Mouse (Mus musculus): ENCODE measurements at regions not wholly inside any gene's neighbourhood (a gene's known extent, or its start where the extent isn't known, plus 50 kb on each side); places are given as distances from the start of the nearest gene placed in this dataset.

DNA sequence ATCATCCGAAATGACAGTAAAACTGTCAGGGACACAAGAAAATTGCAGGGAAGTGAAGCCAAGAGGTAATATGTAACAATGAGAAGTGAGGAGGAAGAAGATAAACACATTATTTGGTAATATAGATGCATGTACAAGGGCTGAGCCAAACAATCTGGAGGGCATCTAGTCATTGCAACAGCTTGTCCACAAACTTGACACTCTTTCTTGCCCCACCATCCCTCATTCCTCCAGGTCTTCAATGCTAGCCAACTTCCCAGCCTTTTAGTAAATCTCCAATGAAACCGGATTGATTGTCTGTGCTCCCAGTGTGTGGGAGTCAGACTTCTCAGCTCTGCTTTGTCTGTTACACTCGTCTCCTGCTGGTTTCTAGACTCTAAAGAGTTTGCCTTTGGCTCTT is 172.3 kb upstream of the Gbe1 start:
- 40% methylated on average over 3 of the region's 3 CpGs for WGBS
- H3K27me3 ChIP-seq (replicated peaks): no peaks in the 10 kb centered on the region
- no peaks in the 10 kb centered on the region for H3K36me3 ChIP-seq
- no peak for ATAC-seq (ENCODE audit: low FRiP score, low read depth)
- H3K4me2 ChIP-seq (replicated peaks): no peak overlapping the region
- no peak overlapping the region for H3K9ac ChIP-seq
- H3K9me3 ChIP-seq: no peaks in the 10 kb centered on the region
- H3K4me1 ChIP-seq: no peaks in the 10 kb centered on the region
- no peak overlapping the region for H3K4me3 ChIP-seq
- H3K27ac ChIP-seq: no peak overlapping the region

GRCm38 (mm10) chr16:70147673-70148359 is 165.9 kb upstream of the Gbe1 start:
- Histone ChIP-seq H3K9me3 (no peaks in the 10 kb centered on the region), H3K4me2 (replicated peaks) (no peak overlapping the region), H3K27ac (no peak overlapping the region), H3K27me3 (replicated peaks) (no peaks in the 10 kb centered on the region), H3K4me3 (no peak overlapping the region), H3K4me1 (no peaks in the 10 kb centered on the region), H3K36me3 (no peaks in the 10 kb centered on the region), H3K9ac (no peak overlapping the region)
- 28% methylated on average over 10 of the region's 10 CpGs for WGBS
- ATAC-seq (ENCODE audit: low FRiP score, low read depth): no peak

DNA sequence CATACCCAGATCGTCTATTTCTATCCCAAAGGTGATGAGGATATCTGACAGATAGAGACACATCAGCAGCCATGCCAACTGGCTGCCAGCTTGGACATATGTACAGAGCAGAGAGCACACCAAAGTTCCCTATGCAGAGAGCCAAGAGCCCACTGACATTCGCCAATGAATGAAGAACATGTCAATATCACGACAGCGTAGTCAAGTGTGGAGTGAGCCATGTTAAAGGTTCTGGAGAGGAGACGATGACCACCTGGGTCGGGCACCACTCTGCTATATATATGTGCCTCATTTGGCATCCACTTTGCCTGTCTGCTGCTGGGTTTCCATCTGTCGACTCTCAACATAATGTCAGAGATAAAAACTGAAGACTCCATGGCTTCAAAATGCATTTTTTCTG is 159.2 kb upstream of the Gbe1 start:
- Histone ChIP-seq H3K4me3 (no peak overlapping the region), H3K36me3 (no peaks in the 10 kb centered on the region), H3K4me2 (replicated peaks) (no peak overlapping the region), H3K27me3 (replicated peaks) (no peaks in the 10 kb centered on the region), H3K9me3 (no peaks in the 10 kb centered on the region), H3K9ac (no peak overlapping the region), H3K27ac (no peak overlapping the region), H3K4me1 (no peaks in the 10 kb centered on the region)
- 93% methylated on average over 7 of the region's 7 CpGs for WGBS
- no peak for ATAC-seq (ENCODE audit: low FRiP score, low read depth)

GRCm38 (mm10) chr16:70160539-70160938 is 153.2 kb upstream of the Gbe1 start:
- Histone ChIP-seq H3K4me3 (no peak overlapping the region), H3K9ac (no peak overlapping the region), H3K9me3 (no peaks in the 10 kb centered on the region), H3K4me1 (no peaks in the 10 kb centered on the region), H3K36me3 (no peaks in the 10 kb centered on the region), H3K27me3 (replicated peaks) (no peaks in the 10 kb centered on the region), H3K27ac (no peak overlapping the region), H3K4me2 (replicated peaks) (no peak overlapping the region)
- no peak for ATAC-seq (ENCODE audit: low FRiP score, low read depth)

GRCm38 (mm10) chr16:70175140-70175539 is 138.6 kb upstream of the Gbe1 start:
- WGBS: 67% methylated on average over 7 of the region's 7 CpGs
- no peak overlapping the region for H3K9ac ChIP-seq
- no peaks in the 10 kb centered on the region for H3K4me1 ChIP-seq
- no peaks in the 10 kb centered on the region for H3K9me3 ChIP-seq
- H3K27ac ChIP-seq: no peak overlapping the region
- ATAC-seq (ENCODE audit: low FRiP score, low read depth): no peak
- H3K36me3 ChIP-seq: no peaks in the 10 kb centered on the region
- H3K4me3 ChIP-seq: no peak overlapping the region
- no peak overlapping the region for H3K4me2 ChIP-seq (replicated peaks)
- no peaks in the 10 kb centered on the region for H3K27me3 ChIP-seq (replicated peaks)

GRCm38 (mm10) chr16:70178975-70179374 is 134.8 kb upstream of the Gbe1 start:
- H3K4me2 ChIP-seq (replicated peaks): no peak overlapping the region
- H3K4me3 ChIP-seq: no peak overlapping the region
- no peaks in the 10 kb centered on the region for H3K9me3 ChIP-seq
- no peak for ATAC-seq (ENCODE audit: low FRiP score, low read depth)
- no peak overlapping the region for H3K27ac ChIP-seq
- no peaks in the 10 kb centered on the region for H3K36me3 ChIP-seq
- 81% methylated on average over 7 of the region's 7 CpGs for WGBS
- H3K27me3 ChIP-seq (replicated peaks): no peaks in the 10 kb centered on the region
- no peak overlapping the region for H3K9ac ChIP-seq
- no peaks in the 10 kb centered on the region for H3K4me1 ChIP-seq

- no peak overlapping the region for H3K9ac ChIP-seq
- ATAC-seq (ENCODE audit: low FRiP score, low read depth): no peak
- 48% methylated on average over 1 of the region's 1 CpGs for WGBS
- H3K4me2 ChIP-seq (replicated peaks): no peak overlapping the region
- H3K4me1 ChIP-seq: no peaks in the 10 kb centered on the region
- no peak overlapping the region for H3K27ac ChIP-seq
- no peak overlapping the region for H3K4me3 ChIP-seq
- no peaks in the 10 kb centered on the region for H3K36me3 ChIP-seq
- H3K27me3 ChIP-seq (replicated peaks): no peaks in the 10 kb centered on the region
- no peaks in the 10 kb centered on the region for H3K9me3 ChIP-seq
Observed at GRCm38 (mm10) chr16:70213861-70214597, 99.7 kb upstream of the Gbe1 start.

GRCm38 (mm10) chr16:70214800-70215199 is 98.9 kb upstream of the Gbe1 start:
- Histone ChIP-seq H3K4me3 (no peak overlapping the region), H3K27me3 (replicated peaks) (no peaks in the 10 kb centered on the region), H3K9ac (no peak overlapping the region), H3K9me3 (no peaks in the 10 kb centered on the region), H3K4me2 (replicated peaks) (no peak overlapping the region), H3K27ac (no peak overlapping the region), H3K4me1 (no peaks in the 10 kb centered on the region), H3K36me3 (no peaks in the 10 kb centered on the region)
- no peak for ATAC-seq (ENCODE audit: low FRiP score, low read depth)
- WGBS: 6% methylated on average over 4 of the region's 4 CpGs

DNA sequence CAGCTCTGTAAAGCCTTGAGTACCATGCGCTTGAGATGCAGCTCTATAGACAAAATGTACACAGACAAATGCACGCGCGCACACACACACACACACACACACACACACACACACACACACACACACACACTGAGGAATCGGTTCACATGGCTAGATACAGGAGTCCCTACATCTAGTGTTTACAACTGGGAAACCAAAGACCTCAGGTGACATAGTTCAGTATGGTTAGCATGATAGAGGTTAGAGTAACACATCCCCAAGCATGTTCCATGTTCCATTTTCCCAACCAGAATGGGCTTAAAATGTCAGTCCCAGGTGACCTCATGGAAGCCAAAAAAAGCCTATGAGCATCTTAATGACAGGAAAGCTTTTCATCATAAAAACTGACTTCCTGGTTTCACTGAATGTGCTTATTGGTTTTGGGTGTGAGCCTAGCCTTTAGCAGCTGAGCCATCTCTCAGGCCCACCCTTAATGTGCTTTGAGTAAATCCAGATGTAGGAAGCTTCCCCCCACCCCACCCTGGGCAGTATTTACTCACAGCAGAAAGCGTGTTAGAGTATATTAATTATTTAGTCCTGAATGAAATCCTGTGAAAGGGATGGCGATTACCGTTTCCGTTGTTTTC is 86.0 kb upstream of the Gbe1 start:
- ATAC-seq (ENCODE audit: low FRiP score, low read depth): no peak
- no peaks in the 10 kb centered on the region for H3K4me1 ChIP-seq

GRCm38 (mm10) chr16:70232706-70233105 is 81.0 kb upstream of the Gbe1 start:
- H3K9ac ChIP-seq: no peak overlapping the region
- no peaks in the 10 kb centered on the region for H3K27me3 ChIP-seq (replicated peaks)
- no peak overlapping the region for H3K4me3 ChIP-seq
- no peak overlapping the region for H3K4me2 ChIP-seq (replicated peaks)
- no peaks in the 10 kb centered on the region for H3K36me3 ChIP-seq
- 86% methylated on average over 9 of the region's 9 CpGs for WGBS
- ATAC-seq (ENCODE audit: low FRiP score, low read depth): no peak
- no peaks in the 10 kb centered on the region for H3K4me1 ChIP-seq
- H3K9me3 ChIP-seq: no peaks in the 10 kb centered on the region
- H3K27ac ChIP-seq: no peak overlapping the region

More for the DNA sequence above, 86.0 kb upstream of the Gbe1 start:
- Histone ChIP-seq H3K4me2 (replicated peaks) (no peak overlapping the region), H3K9ac (no peak overlapping the region), H3K4me3 (no peak overlapping the region), H3K36me3 (no peaks in the 10 kb centered on the region), H3K9me3 (no peaks in the 10 kb centered on the region), H3K27ac (no peak overlapping the region), H3K27me3 (replicated peaks) (no peaks in the 10 kb centered on the region)
- WGBS: 88% methylated on average over 9 of the region's 9 CpGs

- 94% methylated on average over 4 of the region's 4 CpGs for WGBS
- no peak overlapping the region for H3K4me3 ChIP-seq
- H3K9me3 ChIP-seq: no peaks in the 10 kb centered on the region
- no peaks in the 10 kb centered on the region for H3K27me3 ChIP-seq (replicated peaks)
- peaks cover 4% of the 10 kb centered on the region; the same call in 1 of the 2 replicates for H3K4me1 ChIP-seq
- no peaks in the 10 kb centered on the region for H3K36me3 ChIP-seq
- H3K4me2 ChIP-seq (replicated peaks): no peak overlapping the region
- no peak overlapping the region for H3K27ac ChIP-seq
- ATAC-seq (ENCODE audit: low FRiP score, low read depth): no peak
- H3K9ac ChIP-seq: no peak overlapping the region
Observed at GRCm38 (mm10) chr16:70235189-70235588, 78.6 kb upstream of the Gbe1 start.

DNA sequence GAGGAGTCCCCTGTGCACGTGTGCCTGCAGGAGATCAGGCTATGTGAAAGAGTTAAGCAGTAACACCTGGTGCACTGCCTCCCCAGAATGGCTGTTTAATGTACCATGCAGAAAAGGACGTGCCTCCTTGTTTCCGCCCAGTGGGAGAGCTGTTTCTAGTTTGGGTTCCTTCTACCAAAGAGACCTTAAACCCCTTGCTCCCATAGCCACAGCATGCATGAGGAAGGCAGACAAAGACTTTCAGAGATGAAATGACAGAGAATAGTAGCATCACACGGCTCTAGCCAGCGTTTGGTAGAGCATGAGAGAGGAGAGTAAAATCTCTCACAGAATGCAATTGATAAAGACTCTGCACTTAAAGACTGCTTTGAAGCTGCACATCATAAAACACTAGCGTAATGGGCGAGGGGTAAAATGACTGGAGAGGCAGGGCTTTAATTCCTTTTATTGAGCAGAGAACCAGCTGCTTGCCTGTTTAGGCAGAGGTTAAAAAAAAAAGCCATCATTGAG is 74.3 kb upstream of the Gbe1 start:
- no peak overlapping the region for H3K4me3 ChIP-seq
- H3K9ac ChIP-seq: no peak overlapping the region
- H3K27ac ChIP-seq: no peak overlapping the region
- no peaks in the 10 kb centered on the region for H3K36me3 ChIP-seq
- H3K4me1 ChIP-seq: peaks cover 4% of the 10 kb centered on the region; the same call in 1 of the 2 replicates
- WGBS: 6% methylated on average over 7 of the region's 7 CpGs
- no peaks in the 10 kb centered on the region for H3K27me3 ChIP-seq (replicated peaks)
- no peaks in the 10 kb centered on the region for H3K9me3 ChIP-seq
- ATAC-seq (ENCODE audit: low FRiP score, low read depth): peak; percentile 76; the same call in 1 of the 2 replicates
- peak overlapping the region; percentile 1; the same call in 1 of the 2 replicates for H3K4me2 ChIP-seq (replicated peaks)
